Mouse (Mus musculus) mesoderm, embryonic 11.5 days (tissue): ENCODE data around the gene Ap3m1.

Source experiments
- DNase-seq: peaks from one replicate; pipeline ENCODE4 v3.0.0-alpha.2; 2012; ENCODE audit warnings: low read depth, low spot score

The Ap3m1 gene

GRCm38 (mm10) chr14:21073981-21074380 is 21.7 kb upstream of the Ap3m1 start:
- DNase-seq, result no peak

GRCm38 (mm10) chr14:21069594-21069993 is 17.3 kb upstream of the Ap3m1 start:
- DNase-seq, result no peak

- DNase-seq, result no peak
Observed at GRCm38 (mm10) chr14:21065490-21066162, 13.3 kb upstream of the Ap3m1 start.

- no peak for DNase-seq
Observed at GRCm38 (mm10) chr14:21064321-21064720, 12.0 kb upstream of the Ap3m1 start.

- DNase-seq, result no peak
Observed at GRCm38 (mm10) chr14:21062766-21063513, 10.6 kb upstream of the Ap3m1 start.

GRCm38 (mm10) chr14:21058972-21059371 is 6.7 kb upstream of the Ap3m1 start:
- DNase-seq, result no peak

- no peak for DNase-seq
Observed at GRCm38 (mm10) chr14:21053586-21053985, 1.3 kb upstream of the Ap3m1 start.

GRCm38 (mm10) chr14:21053151-21053550 is 843 bp upstream of the Ap3m1 start:
- no peak for DNase-seq

GRCm38 (mm10) chr14:21052781-21053130 is 448 bp upstream of the Ap3m1 start:
- peak; percentile 89 for DNase-seq

GRCm38 (mm10) chr14:21051380-21052111 is 762 bp downstream of the Ap3m1 start:
- no peak for DNase-seq

GRCm38 (mm10) chr14:21050734-21051133 is 1.6 kb downstream of the Ap3m1 start:
- DNase-seq, result peak; percentile 39

- DNase-seq, result peak; percentile 34
Observed at GRCm38 (mm10) chr14:21048879-21049278, 3.4 kb downstream of the Ap3m1 start.

- DNase-seq, result no peak
Observed at GRCm38 (mm10) chr14:21047840-21048239, 4.5 kb downstream of the Ap3m1 start.

GRCm38 (mm10) chr14:21039623-21040022 is 12.7 kb downstream of the Ap3m1 start:
- no peak for DNase-seq

- DNase-seq, result no peak
Observed at GRCm38 (mm10) chr14:21039077-21039476, 13.2 kb downstream of the Ap3m1 start.

GRCm38 (mm10) chr14:21034791-21035190 is 17.5 kb downstream of the Ap3m1 start:
- DNase-seq, result no peak

GRCm38 (mm10) chr14:21034271-21034670 is 18.0 kb downstream of the Ap3m1 start:
- DNase-seq, result no peak

GRCm38 (mm10) chr14:21031783-21032511 is 20.4 kb downstream of the Ap3m1 start:
- DNase-seq, result peak; percentile 67

- DNase-seq, result no peak
Observed at GRCm38 (mm10) chr14:21029025-21029659, 23.2 kb downstream of the Ap3m1 start.

- no peak for DNase-seq
Observed at GRCm38 (mm10) chr14:21027542-21027941, 24.8 kb downstream of the Ap3m1 start.

GRCm38 (mm10) chr14:21020435-21020834 is 31.9 kb downstream of the Ap3m1 start:
- no peak for DNase-seq
